Mouse (Mus musculus) hindbrain, embryonic 14.5 days (tissue): Measurements from ENCODE around the gene Sh2b3. TPM values are rescaled to one million over a fixed set of nuclear protein-coding genes. Genes with fewer than 3 reads are reported as not detected.

Experiments
- ATAC-seq: fragments of 200-750 bp; cut with Nextera tagmentation; 2 replicates; pipeline ENCODE4 v1.8.0; 2017; ENCODE audit warnings: moderate number of reproducible peaks, mild to moderate bottlenecking, moderate TSS enrichment, moderate library complexity; ENCODE audit not compliant: low FRiP score
- DNase-seq: peaks from one replicate; pipeline ENCODE4 v3.0.0-alpha.2; 2015; ENCODE audit warnings: low spot score
- H3K27ac ChIP-seq: fragments of 300-500 bp; sonication (generic); 2 replicates; pipeline ENCODE4 v1.5.1; 2014; ENCODE audit warnings: mild to moderate bottlenecking, moderate library complexity
- H3K27me3 ChIP-seq: fragments of 300-500 bp; sonication (generic); 2 replicates; pipeline ENCODE4 v1.6.1; 2014; ENCODE audit warnings: mild to moderate bottlenecking, low read length, mixed read lengths; ENCODE audit not compliant: control insufficient read depth, insufficient read depth
- H3K36me3 ChIP-seq: fragments of 300-500 bp; sonication (generic); replicated peaks from 2 replicates; pipeline ENCODE4 v1.6.1; 2014; ENCODE audit not compliant: control insufficient read depth, insufficient read depth
- H3K4me1 ChIP-seq: fragments of 300-500 bp; sonication (generic); replicated peaks from 2 replicates; pipeline ENCODE4 v1.6.1; 2014; ENCODE audit warnings: antibody characterized with exemption, low read length, mixed read lengths; ENCODE audit not compliant: control insufficient read depth, insufficient read depth
- H3K4me2 ChIP-seq: fragments of 300-500 bp; sonication (generic); replicated peaks from 2 replicates; pipeline ENCODE4 v1.6.1; 2014; ENCODE audit warnings: mild to moderate bottlenecking, moderate library complexity
- H3K4me3 ChIP-seq: fragments of 300-500 bp; sonication (generic); replicated peaks from 2 replicates; pipeline ENCODE4 v1.5.1; 2014; ENCODE audit warnings: mild to moderate bottlenecking, low read length
- H3K9ac ChIP-seq: fragments of 300-500 bp; sonication (generic); 2 replicates; pipeline ENCODE4 v1.6.1; 2014
- H3K9me3 ChIP-seq: fragments of 300-500 bp; sonication (generic); 2 replicates; pipeline ENCODE4 v1.6.1; 2016; ENCODE audit warnings: low read length; ENCODE audit not compliant: control insufficient read depth
- WGBS: fragments of 180-500 bp; shearing (Covaris S2); extraction: QIAGEN DNeasy Blood & Tissue Kit; methylation state at CpG from one replicate; pipeline ENCODE4 v1.1.7; 2014; 5-methylcytosine and 5-hydroxymethylcytosine counted together
- polyA plus RNA-seq: library from polyadenylated mRNA; unstranded; fragments of >200 nt; fragmentation: Nextera tagmentation; extraction: Ambion mirVana; gene quantifications from 2 replicates; pipeline ENCODE4 v1.2.1, GENCODE M21; 2014

The Sh2b3 gene
- polyA plus RNA-seq, 1 experiment from 2014 or later, result 9.1 TPM

DNA sequence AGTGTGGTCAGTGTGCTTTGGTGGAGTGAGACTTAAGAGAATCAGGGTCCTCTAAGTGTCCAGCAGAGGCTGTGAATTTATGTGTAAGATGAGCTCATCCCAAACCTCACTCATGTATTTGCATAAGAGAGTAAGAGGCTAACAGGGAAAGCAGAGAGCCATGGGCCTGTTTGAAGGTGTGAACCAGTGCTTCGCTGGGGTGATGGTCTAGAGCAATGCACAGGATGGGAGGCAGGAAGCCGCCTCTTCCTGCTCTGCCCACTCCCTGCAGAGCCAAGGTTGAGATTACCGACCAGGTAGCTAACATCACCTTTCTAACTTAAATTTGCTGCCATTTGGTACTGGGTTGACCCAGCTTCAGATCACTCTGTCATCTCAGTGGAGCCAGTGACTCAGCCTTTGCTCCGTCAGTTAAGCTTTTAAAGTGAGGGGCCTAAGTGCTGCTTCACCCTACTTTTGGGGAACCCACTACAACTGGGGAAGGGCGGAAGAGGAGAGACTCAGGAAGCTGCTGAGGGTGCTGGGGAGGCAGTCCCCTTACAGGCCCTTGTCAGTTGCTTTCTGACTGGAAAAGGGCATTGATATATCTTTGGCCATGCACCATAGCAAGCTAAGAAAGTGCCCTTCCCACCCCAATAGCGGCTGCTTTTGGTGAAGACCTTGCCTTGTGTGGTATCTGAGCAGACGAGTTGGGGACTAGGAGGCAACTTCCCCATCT lies 24.8 kb downstream of the Sh2b3 start:
- H3K27ac ChIP-seq, result no peak overlapping the region
- DNase-seq, result no peak
- H3K4me3 ChIP-seq, result no peak overlapping the region
- WGBS, result 89% methylated on average over 7 of the region's 7 CpGs
- no peaks in the 10 kb centered on the region for H3K9me3 ChIP-seq
- H3K9ac ChIP-seq, result no peak overlapping the region
- no peak overlapping the region for H3K4me2 ChIP-seq
- H3K36me3 ChIP-seq, result peaks cover 83% of the 10 kb centered on the region
- H3K27me3 ChIP-seq, result no peaks in the 10 kb centered on the region
- H3K4me1 ChIP-seq, result no peaks in the 10 kb centered on the region
- no peak for ATAC-seq

- no peak for DNase-seq
- Histone ChIP-seq H3K27ac (no peak overlapping the region), H3K4me2 (no peak overlapping the region), H3K9ac (no peak overlapping the region), H3K4me3 (no peak overlapping the region), H3K36me3 (peaks cover 73% of the 10 kb centered on the region), H3K27me3 (no peaks in the 10 kb centered on the region), H3K4me1 (no peaks in the 10 kb centered on the region), H3K9me3 (no peaks in the 10 kb centered on the region)
- WGBS, result 87% methylated on average over 5 of the region's 5 CpGs
- ATAC-seq, result no peak
Observed at GRCm38 (mm10) chr5:121811485-121811931, 25.9 kb downstream of the Sh2b3 start.

DNA sequence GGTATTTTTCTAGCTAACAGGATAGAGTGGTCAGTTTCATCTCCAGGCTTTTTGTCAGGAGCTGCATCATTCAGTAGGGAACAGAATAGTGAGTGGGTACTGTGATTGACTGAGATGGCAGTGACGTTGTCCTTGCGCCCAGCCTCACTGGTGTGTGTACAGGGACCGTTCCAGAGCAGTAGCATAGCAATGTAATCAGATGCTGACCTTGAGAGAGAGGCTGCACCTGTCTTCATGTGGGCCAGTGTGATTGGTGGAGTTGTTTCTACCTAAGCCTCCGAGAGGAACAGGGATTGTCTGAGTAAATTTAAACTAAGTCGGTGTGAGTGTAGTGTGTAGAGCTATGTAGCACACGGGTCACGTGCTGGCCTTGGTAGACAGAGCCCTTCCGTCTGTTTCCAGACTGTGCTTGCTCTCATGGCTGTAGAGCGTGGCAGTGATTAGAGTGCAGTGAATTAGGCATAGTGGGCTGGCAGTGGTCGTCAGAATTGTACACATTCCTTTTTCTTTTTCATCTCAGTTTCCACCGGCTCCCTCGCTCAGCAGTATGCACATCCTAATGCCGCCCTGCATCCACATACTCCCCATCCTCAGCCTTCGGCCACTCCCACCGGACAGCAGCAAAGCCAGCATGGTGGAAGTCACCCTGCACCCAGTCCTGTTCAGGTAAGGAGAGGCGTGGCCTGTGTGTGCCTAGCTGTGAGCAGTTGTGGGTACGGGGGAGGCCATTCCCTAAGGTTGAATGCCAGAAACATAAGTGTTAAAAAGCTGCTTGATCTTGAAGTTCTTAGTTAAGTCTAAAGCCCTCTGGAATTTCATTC lies 26.9 kb downstream of the Sh2b3 start:
- DNase-seq (no peak), ATAC-seq (no peak)
- Histone ChIP-seq H3K9ac (no peak overlapping the region), H3K27me3 (no peaks in the 10 kb centered on the region), H3K9me3 (no peaks in the 10 kb centered on the region), H3K4me3 (no peak overlapping the region), H3K4me1 (no peaks in the 10 kb centered on the region), H3K27ac (no peak overlapping the region), H3K4me2 (no peak overlapping the region), H3K36me3 (peaks cover 67% of the 10 kb centered on the region)
- 86% methylated on average over 17 of the region's 17 CpGs for WGBS

DNA sequence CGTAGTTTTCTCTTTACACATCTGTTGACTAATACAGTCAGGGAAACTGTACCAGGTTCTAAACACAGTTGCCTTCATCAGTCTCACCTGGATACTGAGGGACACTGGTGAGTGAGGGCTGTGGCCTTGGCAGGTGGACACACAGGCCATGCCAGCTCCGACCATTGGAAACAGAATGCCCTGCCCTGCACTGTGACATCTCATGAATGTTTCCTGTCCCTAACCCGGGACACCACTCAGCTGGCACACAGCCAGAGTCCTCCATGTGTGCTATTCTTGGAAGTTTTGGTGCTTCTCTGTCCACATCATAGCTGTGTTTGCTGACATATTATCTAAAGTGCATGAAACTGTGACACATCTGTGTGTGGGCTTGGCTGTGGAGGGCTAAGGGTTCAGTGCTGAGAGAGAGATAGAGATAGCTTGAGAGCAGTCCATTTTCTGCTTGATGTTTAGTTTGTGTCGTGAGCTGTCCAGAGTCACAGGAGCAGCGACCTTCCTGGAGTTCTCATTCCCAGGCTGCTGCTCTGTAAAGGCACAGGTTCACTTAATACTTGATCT lies 27.7 kb downstream of the Sh2b3 start:
- ATAC-seq (no peak), DNase-seq (no peak)
- peaks cover 68% of the 10 kb centered on the region for H3K36me3 ChIP-seq
- 85% methylated on average over 5 of the region's 5 CpGs for WGBS
- H3K4me3 ChIP-seq, result no peak overlapping the region
- H3K4me1 ChIP-seq, result no peaks in the 10 kb centered on the region
- H3K27me3 ChIP-seq, result no peaks in the 10 kb centered on the region
- no peak overlapping the region for H3K4me2 ChIP-seq
- H3K27ac ChIP-seq, result no peak overlapping the region
- H3K9me3 ChIP-seq, result no peaks in the 10 kb centered on the region
- H3K9ac ChIP-seq, result no peak overlapping the region

- H3K27ac ChIP-seq, result no peak overlapping the region
- no peak for DNase-seq
- no peaks in the 10 kb centered on the region for H3K9me3 ChIP-seq
- H3K4me3 ChIP-seq, result no peak overlapping the region
- H3K27me3 ChIP-seq, result no peaks in the 10 kb centered on the region
- H3K4me1 ChIP-seq, result no peaks in the 10 kb centered on the region
- peaks cover 68% of the 10 kb centered on the region for H3K36me3 ChIP-seq
- ATAC-seq, result no peak
- 94% methylated on average over 2 of the region's 2 CpGs for WGBS
- H3K9ac ChIP-seq, result no peak overlapping the region
- no peak overlapping the region for H3K4me2 ChIP-seq
Observed at GRCm38 (mm10) chr5:121808202-121808601, 29.2 kb downstream of the Sh2b3 start.

DNA sequence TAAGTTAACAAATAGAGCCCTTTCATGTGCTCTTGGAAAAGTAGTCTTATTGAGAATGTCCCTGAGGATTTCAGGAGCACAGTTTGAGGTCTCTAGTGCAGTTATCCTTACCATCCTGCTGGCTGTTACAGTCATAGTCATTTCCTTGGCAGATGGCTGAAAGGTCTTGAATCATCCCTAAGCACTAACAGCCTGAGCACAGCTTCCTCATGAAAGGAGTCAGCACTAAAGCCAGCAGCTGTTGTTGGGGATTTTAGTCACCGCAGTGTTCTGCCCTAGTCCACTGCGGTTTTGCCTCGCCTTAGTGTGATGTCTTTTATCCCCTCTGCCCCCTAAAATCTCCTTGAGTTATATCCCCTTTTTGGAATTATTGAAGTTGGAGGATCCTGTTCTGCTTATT lies 30.3 kb downstream of the Sh2b3 start:
- Histone ChIP-seq H3K9ac (no peak overlapping the region), H3K27ac (no peak overlapping the region), H3K27me3 (no peaks in the 10 kb centered on the region), H3K4me3 (no peak overlapping the region), H3K9me3 (no peaks in the 10 kb centered on the region), H3K4me1 (no peaks in the 10 kb centered on the region), H3K4me2 (no peak overlapping the region), H3K36me3 (peaks cover 69% of the 10 kb centered on the region)
- ATAC-seq (no peak), DNase-seq (no peak)
- 81% methylated on average over 3 of the region's 3 CpGs for WGBS

GRCm38 (mm10) chr5:121798447-121798846 lies 39.0 kb downstream of the Sh2b3 start:
- H3K4me1 ChIP-seq, result no peaks in the 10 kb centered on the region
- H3K4me3 ChIP-seq, result no peak overlapping the region
- no peak overlapping the region for H3K27ac ChIP-seq
- H3K9ac ChIP-seq, result no peak overlapping the region
- no peaks in the 10 kb centered on the region for H3K9me3 ChIP-seq
- 96% methylated on average over 2 of the region's 2 CpGs for WGBS
- H3K36me3 ChIP-seq, result peaks cover 96% of the 10 kb centered on the region
- no peak for ATAC-seq
- H3K4me2 ChIP-seq, result no peak overlapping the region
- no peaks in the 10 kb centered on the region for H3K27me3 ChIP-seq
- DNase-seq, result no peak

DNA sequence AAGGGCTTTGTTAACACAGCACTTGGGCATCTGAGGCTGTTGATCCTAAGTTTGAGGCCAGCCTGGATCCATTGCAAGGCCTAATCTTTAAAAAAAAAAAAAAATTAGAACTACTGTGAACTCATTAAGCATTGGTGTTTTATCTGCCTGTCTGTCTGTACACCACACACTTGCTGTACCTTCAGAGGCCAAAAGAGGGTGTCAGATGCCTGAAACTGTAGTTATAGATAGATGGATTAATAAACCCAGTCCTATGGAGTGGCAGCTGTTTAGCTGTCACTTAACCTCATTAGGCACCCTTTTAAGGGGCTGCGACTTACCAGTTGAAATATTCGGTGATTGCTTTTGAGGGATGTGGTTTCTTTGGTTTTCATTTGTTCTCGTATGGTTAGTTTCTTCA lies 41.6 kb downstream of the Sh2b3 start:
- DNase-seq (peak; percentile 33), ATAC-seq (no peak)
- no peak overlapping the region for H3K4me3 ChIP-seq
- H3K4me2 ChIP-seq, result no peak overlapping the region
- no peaks in the 10 kb centered on the region for H3K27me3 ChIP-seq
- H3K27ac ChIP-seq, result no peak overlapping the region
- H3K9ac ChIP-seq, result no peak overlapping the region
- no peaks in the 10 kb centered on the region for H3K4me1 ChIP-seq
- H3K9me3 ChIP-seq, result no peaks in the 10 kb centered on the region
- H3K36me3 ChIP-seq, result peaks cover 92% of the 10 kb centered on the region
- WGBS, result 78% methylated on average over 3 of the region's 3 CpGs

GRCm38 (mm10) chr5:121791026-121791425 lies 46.4 kb downstream of the Sh2b3 start:
- H3K4me1 ChIP-seq, result no peaks in the 10 kb centered on the region
- no peak overlapping the region for H3K9ac ChIP-seq
- 89% methylated on average over 5 of the region's 5 CpGs for WGBS
- no peaks in the 10 kb centered on the region for H3K27me3 ChIP-seq
- no peak overlapping the region for H3K27ac ChIP-seq
- no peak overlapping the region for H3K4me2 ChIP-seq
- H3K36me3 ChIP-seq, result peaks cover 92% of the 10 kb centered on the region
- H3K9me3 ChIP-seq, result no peaks in the 10 kb centered on the region
- no peak overlapping the region for H3K4me3 ChIP-seq
- no peak for ATAC-seq
- no peak for DNase-seq
